Mouse (Mus musculus): ENCODE results near the gene Ifitm5. TPM values are rescaled to one million over a fixed set of nuclear protein-coding genes. Genes with fewer than 3 reads are reported as not detected.
"Not testable (repeated sequence)": the region's sequence is repeated elsewhere in the genome, so short reads cannot be mapped to it uniquely, and the experiment has no call there.

Ifitm5 gene
- total RNA-seq (2021): 1 to 10 TPM in 1 of 2 experiments, under 1 TPM in 1; 0.78 to 1.3 TPM
- 1.2 and 2.7 TPM in 2 replicates for polyA plus RNA-seq (2012; rRNA removed)
- long read RNA-seq: 0 reads

- DNase-seq: peak; percentile 78
These were observed at the start of gene Ifitm5 for GRCm38 (mm10) chr7:140949824-140950530. Gene Ifitm5, minus strand, starts transcription at chr7:140950291.

GRCm38 (mm10) chr7:140998853-140999700 is 49.0 kb upstream of the Ifitm5 start:
- no peak for DNase-seq

- no peak for DNase-seq
These were observed 47.7 kb upstream of the Ifitm5 start for GRCm38 (mm10) chr7:140997817-140998216.

- no peak for DNase-seq
These were observed 41.1 kb upstream of the Ifitm5 start for GRCm38 (mm10) chr7:140991117-140991689.

- no peak for DNase-seq
These were observed 40.5 kb upstream of the Ifitm5 start for GRCm38 (mm10) chr7:140990622-140991021.

DNA sequence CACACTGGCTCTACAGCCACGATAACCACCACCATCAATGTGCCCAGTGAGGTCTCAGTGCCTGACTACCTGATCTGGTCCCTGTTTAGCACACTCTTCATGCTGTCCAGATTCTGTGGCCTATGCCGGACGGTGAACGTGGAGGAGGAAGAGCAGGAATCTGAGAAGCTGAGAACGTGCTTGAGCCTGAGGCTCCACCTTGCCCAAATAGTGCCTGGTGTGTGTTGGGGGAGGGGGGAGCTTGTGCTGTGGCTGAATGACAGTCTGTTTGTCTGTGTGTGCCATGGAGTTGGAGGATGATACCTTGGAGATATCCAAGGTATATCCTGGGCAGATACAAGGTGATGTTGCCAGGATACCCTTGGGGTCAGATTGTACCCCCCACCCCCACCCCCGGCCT is 40.1 kb upstream of the Ifitm5 start:
- no peak for DNase-seq

- DNase-seq: no peak
These were observed 38.9 kb upstream of the Ifitm5 start for GRCm38 (mm10) chr7:140989022-140989421.

DNA sequence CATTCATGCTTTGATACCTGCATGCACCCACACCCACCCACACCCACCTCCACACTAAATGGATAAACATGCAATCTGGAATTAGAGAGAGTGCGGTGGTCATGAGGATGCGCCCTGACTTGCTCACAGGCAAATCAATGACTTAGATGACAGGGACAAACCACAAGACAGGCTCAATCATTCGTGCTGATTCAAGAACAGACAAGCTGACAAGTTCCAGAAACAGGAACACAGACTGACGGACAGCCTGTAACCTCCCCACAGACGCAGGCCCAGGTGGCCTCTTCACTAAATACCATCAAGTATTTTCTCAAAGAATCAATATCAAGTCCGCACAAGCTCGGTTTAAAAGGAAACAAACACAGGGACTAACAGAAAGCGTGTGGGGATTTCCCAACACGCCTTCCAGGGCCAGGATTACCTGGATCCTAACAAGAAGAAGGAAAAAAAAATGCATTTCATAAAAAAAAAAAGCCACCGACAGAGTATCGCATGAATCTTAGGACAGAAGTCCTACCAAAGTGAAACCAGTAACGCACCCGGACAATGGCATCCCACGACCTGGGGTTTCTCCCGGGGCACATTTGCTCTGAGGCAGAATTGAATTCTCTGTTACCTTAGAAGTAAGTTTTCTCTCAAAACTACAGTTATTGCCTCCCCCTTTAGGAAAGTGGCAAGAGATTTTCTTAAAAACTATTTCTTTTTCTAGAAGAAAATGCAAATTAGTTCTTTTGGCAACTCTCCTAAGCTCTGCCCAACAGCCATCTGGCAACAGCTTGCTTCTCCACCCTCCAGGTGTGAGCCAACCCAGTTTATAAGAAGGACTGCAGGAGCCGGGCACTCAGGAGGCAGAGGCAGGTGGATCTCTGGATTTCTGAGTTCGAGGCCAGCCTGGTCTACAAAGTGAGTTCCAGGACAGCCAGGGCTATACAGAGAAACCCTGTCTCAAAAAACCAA is 37.4 kb upstream of the Ifitm5 start:
- no peak for DNase-seq

GRCm38 (mm10) chr7:140982971-140983370 is 32.9 kb upstream of the Ifitm5 start:
- no peak for DNase-seq

DNA sequence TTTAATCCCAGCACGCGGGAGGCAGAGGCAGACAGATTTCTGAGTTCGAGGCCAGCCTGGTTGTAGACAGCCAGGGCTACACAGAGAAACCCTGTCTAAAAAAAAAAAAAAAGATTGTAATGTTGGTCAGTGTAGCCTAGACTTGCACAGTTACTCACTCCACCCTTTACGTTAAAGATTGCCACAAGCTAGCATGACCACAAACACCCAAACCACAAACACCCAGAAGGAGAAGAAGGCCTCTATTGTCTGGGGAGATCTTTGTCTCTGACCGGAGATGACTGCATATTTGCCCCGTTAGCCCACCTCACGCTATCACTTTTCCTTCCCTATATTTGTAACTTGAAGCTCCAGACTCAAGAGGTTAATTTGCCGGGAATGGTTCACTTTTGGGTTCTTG is 31.6 kb upstream of the Ifitm5 start:
- DNase-seq: no peak

DNA sequence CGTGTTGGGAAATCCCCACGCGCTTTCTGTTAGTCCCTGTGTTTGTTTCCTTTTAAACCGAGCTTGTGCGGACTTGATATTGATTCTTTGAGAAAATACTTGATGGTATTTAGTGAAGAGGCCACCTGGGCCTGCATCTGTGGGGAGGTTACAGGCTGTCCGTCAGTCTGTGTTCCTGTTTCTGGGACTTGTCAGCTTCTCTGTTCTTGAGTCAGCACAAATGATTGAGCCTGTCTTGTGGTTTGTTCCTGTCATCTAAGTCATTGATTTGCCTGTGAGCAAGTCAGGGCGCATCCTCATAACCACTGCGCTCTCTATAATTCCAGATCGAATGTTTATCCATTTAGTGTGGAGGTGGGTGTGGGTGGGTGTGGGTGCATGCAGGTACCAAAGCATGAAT is 26.6 kb upstream of the Ifitm5 start:
- not testable (repeated sequence) for DNase-seq

DNA sequence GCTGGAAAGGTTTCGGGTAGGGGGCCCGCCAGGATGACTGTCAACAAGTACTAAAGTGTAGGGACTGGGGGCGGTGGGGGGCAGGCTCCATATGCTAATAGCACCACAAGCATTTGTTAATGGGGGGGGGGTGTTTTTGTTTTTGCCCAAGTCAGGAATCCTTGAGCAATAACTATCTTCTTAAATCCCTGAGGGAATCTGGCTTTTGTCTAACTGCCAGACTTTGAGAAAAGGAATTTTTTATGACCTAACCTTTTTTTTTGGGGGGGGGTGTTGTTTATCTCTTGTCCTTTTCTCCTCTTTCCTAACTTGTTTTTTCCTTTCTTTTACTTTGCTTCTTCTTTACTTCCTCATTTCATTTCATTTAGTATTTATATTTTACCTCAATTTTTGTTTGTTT is 25.4 kb upstream of the Ifitm5 start:
- DNase-seq: no peak

GRCm38 (mm10) chr7:140974940-140975339 is 24.8 kb upstream of the Ifitm5 start:
- no peak for DNase-seq

DNA sequence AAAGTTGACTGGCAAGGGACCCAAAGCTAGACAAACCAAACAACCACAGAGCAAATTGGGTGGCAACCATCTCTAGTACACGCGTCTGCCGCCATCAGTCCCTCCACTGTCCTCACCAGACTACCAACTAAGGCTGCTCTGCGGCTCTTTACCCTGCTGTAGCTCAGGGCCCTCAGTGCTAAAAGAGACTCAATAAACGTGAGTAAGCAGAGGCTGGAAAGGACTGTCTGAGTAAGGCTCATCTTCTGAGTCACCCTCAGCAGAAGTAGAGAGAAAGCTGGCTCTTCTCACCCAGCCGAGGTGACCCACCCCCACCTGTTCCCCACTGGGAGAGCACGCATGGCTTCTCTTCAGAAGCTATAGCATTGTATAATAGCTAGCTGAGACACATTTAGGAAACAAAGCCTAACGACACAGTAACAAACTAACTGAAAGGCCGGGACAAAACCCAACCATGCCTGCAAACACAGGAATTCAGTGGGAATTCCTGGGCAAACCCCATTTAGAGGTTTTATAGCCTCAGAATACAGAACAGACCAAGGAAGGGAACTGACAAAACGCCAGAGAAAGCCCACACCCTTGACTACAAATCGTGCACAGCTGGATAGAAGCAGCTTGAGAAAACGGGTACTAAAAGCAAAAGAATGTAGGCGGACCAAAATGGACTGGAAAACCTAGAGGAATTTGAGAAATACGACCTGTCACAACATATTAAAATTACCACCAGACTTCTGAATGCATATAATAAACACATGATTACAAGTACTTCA is 23.5 kb upstream of the Ifitm5 start:
- DNase-seq: peak; percentile 42

- no peak for DNase-seq
These were observed 21.5 kb upstream of the Ifitm5 start for GRCm38 (mm10) chr7:140971479-140972171.

DNA sequence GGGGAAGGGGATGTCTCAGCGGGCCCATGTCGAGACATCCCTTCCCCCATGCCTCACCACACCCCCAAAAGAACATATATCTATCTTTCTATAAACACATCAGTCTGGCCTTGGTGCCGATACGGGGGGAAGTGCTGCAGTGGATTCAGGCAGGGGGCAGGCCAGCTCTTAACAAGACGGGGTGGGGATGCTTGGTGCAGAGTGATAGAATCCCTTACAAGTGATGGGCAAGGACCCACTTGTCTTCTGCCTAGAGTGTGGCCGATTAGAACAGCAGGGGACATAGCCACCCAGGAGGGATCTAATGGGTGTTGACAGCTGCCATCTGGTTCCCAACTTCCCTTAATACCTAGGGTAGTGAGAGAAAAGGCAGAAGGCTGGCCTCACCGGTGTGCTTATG is 20.8 kb upstream of the Ifitm5 start:
- no peak for DNase-seq

DNA sequence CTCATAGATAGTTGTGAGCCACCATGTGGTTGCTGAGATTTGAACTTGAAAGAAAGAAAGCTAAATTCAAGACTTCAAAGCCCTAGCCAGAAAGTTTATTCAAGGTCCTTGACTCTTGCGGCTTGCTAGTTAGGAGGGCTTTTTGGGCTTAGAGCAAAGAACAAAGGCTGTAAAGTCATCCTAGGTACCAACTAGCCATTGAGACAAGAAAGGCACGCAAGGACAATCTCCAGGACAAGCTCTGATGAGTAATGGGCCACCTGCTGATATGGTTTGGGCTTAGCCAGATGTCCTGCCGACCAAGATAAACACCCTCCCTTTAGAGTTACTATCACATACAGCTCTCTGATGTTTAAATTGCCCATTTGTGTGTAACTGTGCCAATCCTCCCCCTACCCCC is 18.6 kb upstream of the Ifitm5 start:
- DNase-seq: not testable (repeated sequence)

GRCm38 (mm10) chr7:140967862-140968591 is 17.9 kb upstream of the Ifitm5 start:
- DNase-seq: no peak

GRCm38 (mm10) chr7:140966921-140967320 is 16.8 kb upstream of the Ifitm5 start, which contains the start of gene Ifitm1:
Gene Ifitm1, plus strand, starts transcription at chr7:140967221.
- DNase-seq: no peak
